Mouse (Mus musculus) hindbrain, embryonic 15.5 days (tissue): ENCODE measurements at regions not wholly inside any gene's neighbourhood (a gene's known extent, or its start where the extent isn't known, plus 50 kb on each side); places are given as distances from the start of the nearest gene placed in this dataset.
"Not testable (repeated sequence)": the region's sequence is repeated elsewhere in the genome, so short reads cannot be mapped to it uniquely, and the experiment has no call there.

ENCODE experiments used
- ATAC-seq: fragments of 200-750 bp; cut with Nextera tagmentation; 2 replicates; pipeline ENCODE4 v1.8.0; 2017; ENCODE audit warnings: low read depth, moderate number of reproducible peaks, moderate TSS enrichment; ENCODE audit not compliant: low FRiP score
- H3K27ac ChIP-seq: fragments of 300-500 bp; sonication (generic); replicated peaks from 2 replicates; pipeline ENCODE4 v1.5.1; 2015; ENCODE audit warnings: mild to moderate bottlenecking, inconsistent platforms
- H3K27me3 ChIP-seq: fragments of 300-500 bp; sonication (generic); 2 replicates; pipeline ENCODE4 v1.6.1; 2015; ENCODE audit warnings: control low read depth, inconsistent platforms
- H3K36me3 ChIP-seq: fragments of 300-500 bp; sonication (generic); 2 replicates; pipeline ENCODE4 v1.6.1; 2015; ENCODE audit warnings: control low read depth, inconsistent platforms
- H3K4me1 ChIP-seq: fragments of 300-500 bp; sonication (generic); replicated peaks from 2 replicates; pipeline ENCODE4 v1.6.1; 2015; ENCODE audit warnings: control low read depth, inconsistent platforms
- H3K4me2 ChIP-seq: fragments of 300-500 bp; sonication (generic); 2 replicates; pipeline ENCODE4 v1.6.1; 2015; ENCODE audit warnings: moderate library complexity, mild to moderate bottlenecking, inconsistent platforms
- H3K4me3 ChIP-seq: fragments of 300-500 bp; sonication (generic); 2 replicates; pipeline ENCODE4 v1.5.1; 2015; ENCODE audit warnings: mild to moderate bottlenecking, inconsistent platforms
- H3K9ac ChIP-seq: fragments of 300-500 bp; sonication (generic); 2 replicates; pipeline ENCODE4 v1.6.1; 2015; ENCODE audit warnings: inconsistent platforms
- H3K9me3 ChIP-seq: fragments of 300-500 bp; sonication (generic); 2 replicates; pipeline ENCODE4 v1.6.1; 2016; ENCODE audit warnings: control low read depth, inconsistent platforms
- WGBS: fragments of 180-500 bp; shearing (Covaris S2); methylation state at CpG from one replicate; pipeline ENCODE4 v1.1.7; 2015; 5-methylcytosine and 5-hydroxymethylcytosine counted together

GRCm38 (mm10) chr10:118960076-118960475 lies 90.1 kb upstream of the Dyrk2 start:
- Histone ChIP-seq H3K4me1 (peaks cover 17% of the 10 kb centered on the region), H3K9me3 (no peaks in the 10 kb centered on the region), H3K27me3 (0 out of 2 replicates have a peak, but pooled peaks cover 3% of the 10 kb centered on the region), H3K27ac (no peak overlapping the region), H3K9ac (no peak overlapping the region), H3K36me3 (no peaks in the 10 kb centered on the region), H3K4me3 (no peak overlapping the region), H3K4me2 (no peak overlapping the region)
- 44% methylated on average over 6 of the region's 6 CpGs for WGBS
- ATAC-seq: no peak

DNA sequence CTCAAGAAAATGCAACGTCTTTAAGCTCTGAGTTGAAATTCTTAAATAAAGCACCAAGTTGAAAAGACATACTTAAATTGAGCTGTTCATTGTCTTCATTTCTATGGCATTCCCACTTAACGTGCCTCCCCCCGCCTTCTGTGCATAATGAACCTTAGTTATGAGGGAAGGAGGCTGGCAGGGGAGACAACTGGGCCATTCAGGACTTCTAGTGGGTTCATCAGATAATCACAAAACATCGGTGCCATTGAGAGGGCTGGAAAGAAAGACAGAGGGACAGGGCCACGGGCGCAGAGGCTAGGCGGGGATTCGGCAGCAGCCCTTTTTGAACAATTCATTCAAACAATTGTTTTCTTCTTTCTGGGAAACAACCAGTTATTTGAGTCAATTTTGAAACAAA lies 89.6 kb upstream of the Dyrk2 start:
- 17% methylated on average over 8 of the region's 8 CpGs for WGBS
- no peak overlapping the region for H3K27ac ChIP-seq
- ATAC-seq: no peak
- H3K27me3 ChIP-seq: 0 out of 2 replicates have a peak, but pooled peaks cover 3% of the 10 kb centered on the region
- no peak overlapping the region for H3K4me3 ChIP-seq
- no peaks in the 10 kb centered on the region for H3K9me3 ChIP-seq
- no peaks in the 10 kb centered on the region for H3K36me3 ChIP-seq
- no peak overlapping the region for H3K9ac ChIP-seq
- H3K4me1 ChIP-seq: peaks cover 17% of the 10 kb centered on the region
- no peak overlapping the region for H3K4me2 ChIP-seq

DNA sequence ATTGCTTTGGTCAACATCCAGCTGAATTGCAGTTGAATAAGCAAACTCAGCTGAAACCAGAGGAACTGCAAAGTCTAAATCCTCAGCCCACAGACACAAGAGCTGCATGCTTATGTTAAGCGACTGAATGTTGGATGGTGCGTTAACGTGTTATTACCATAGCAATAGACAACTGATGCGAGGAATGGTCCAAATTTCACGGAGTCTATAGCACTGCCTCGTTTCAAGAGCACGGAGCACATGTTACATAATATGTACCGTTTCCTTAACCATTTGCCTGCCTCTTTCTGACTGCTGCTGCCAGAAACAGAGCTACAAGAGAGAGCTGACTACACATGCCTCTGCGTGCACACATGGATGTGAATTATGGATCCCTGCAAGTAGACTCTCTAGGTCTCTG lies 86.3 kb upstream of the Dyrk2 start:
- no peak overlapping the region for H3K4me3 ChIP-seq
- H3K36me3 ChIP-seq: no peaks in the 10 kb centered on the region
- H3K27ac ChIP-seq: no peak overlapping the region
- H3K4me2 ChIP-seq: no peak overlapping the region
- no peak for ATAC-seq
- 52% methylated on average over 9 of the region's 9 CpGs for WGBS
- peaks cover 9% of the 10 kb centered on the region for H3K4me1 ChIP-seq
- no peak overlapping the region for H3K9ac ChIP-seq
- 0 out of 2 replicates have a peak, but pooled peaks cover 3% of the 10 kb centered on the region for H3K27me3 ChIP-seq
- no peaks in the 10 kb centered on the region for H3K9me3 ChIP-seq

DNA sequence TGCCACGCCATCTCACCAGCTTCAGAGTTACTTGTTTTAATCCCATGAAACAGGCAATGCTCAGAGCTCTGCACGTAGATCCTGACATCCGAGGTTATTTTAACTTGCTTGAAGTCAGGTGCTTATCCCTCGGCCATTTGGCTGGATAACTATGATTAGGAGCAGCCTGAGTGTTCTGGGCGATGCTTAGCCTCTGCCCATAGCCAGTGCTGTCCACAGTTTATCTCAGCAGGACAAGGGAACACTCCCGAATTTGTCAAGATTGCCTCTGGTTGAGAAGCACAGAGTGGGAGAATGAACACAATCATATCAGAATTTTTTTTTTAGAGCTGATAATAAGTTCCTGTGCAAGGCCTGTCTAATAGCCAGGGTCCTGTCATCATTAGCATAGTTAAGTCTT lies 83.4 kb upstream of the Dyrk2 start:
- no peak overlapping the region for H3K4me3 ChIP-seq
- no peaks in the 10 kb centered on the region for H3K36me3 ChIP-seq
- H3K27ac ChIP-seq: no peak overlapping the region
- H3K9ac ChIP-seq: no peak overlapping the region
- H3K9me3 ChIP-seq: no peaks in the 10 kb centered on the region
- no peaks in the 10 kb centered on the region for H3K4me1 ChIP-seq
- WGBS: 93% methylated on average over 6 of the region's 6 CpGs
- 0 out of 2 replicates have a peak, but pooled peaks cover 3% of the 10 kb centered on the region for H3K27me3 ChIP-seq
- ATAC-seq: no peak
- H3K4me2 ChIP-seq: no peak overlapping the region

- Histone ChIP-seq H3K36me3 (no peaks in the 10 kb centered on the region), H3K4me1 (no peaks in the 10 kb centered on the region), H3K27me3 (0 out of 2 replicates have a peak, but pooled peaks cover 3% of the 10 kb centered on the region), H3K9ac (no peak overlapping the region), H3K9me3 (no peaks in the 10 kb centered on the region), H3K27ac (no peak overlapping the region), H3K4me3 (no peak overlapping the region), H3K4me2 (no peak overlapping the region)
- no peak for ATAC-seq
- WGBS: 78% methylated on average over 9 of the region's 9 CpGs
These were observed 82.7 kb upstream of the Dyrk2 start for GRCm38 (mm10) chr10:118952756-118953155.

- Histone ChIP-seq H3K4me2 (no peak overlapping the region), H3K9ac (no peak overlapping the region), H3K27ac (no peak overlapping the region), H3K27me3 (no peaks in the 10 kb centered on the region), H3K36me3 (no peaks in the 10 kb centered on the region), H3K4me3 (no peak overlapping the region), H3K9me3 (no peaks in the 10 kb centered on the region), H3K4me1 (no peaks in the 10 kb centered on the region)
- ATAC-seq: no peak
- 92% methylated on average over 6 of the region's 6 CpGs for WGBS
These were observed 77.7 kb upstream of the Dyrk2 start for GRCm38 (mm10) chr10:118947724-118948123.

DNA sequence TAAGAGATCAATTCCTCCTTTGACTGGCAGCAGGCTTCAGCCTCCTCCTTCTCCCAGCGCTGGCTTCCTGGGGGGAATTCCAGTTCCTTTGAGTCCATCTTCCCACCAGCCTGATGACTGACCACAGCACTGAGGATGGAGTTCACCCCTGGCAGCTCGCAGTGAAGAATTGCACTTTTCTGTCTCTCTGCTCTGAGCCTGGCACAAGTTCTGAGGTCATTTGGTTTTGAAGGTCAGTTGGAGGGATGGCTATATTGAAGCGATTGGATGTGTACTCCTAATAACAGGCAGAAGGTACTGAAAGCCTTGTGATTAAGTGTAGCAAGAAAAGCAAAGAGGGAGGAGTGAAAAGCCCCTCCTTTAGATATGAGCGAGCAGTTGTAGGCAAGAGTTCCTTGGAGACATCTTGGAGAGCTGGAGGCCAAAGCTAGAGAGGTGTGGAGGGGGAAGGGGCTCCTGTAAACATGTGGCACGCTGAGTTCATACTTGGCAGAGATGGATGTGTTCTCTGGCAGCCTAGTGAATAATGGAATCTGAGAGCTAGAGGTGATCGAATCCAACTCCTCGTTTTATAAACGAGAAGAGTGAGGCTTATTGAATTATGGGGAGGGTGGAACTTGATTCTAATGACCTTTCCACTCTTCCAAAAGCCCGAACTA lies 77.1 kb upstream of the Dyrk2 start:
- H3K4me3 ChIP-seq: no peak overlapping the region
- no peak overlapping the region for H3K9ac ChIP-seq
- ATAC-seq: no peak
- no peak overlapping the region for H3K4me2 ChIP-seq
- no peaks in the 10 kb centered on the region for H3K36me3 ChIP-seq
- H3K9me3 ChIP-seq: no peaks in the 10 kb centered on the region
- no peaks in the 10 kb centered on the region for H3K4me1 ChIP-seq
- no peak overlapping the region for H3K27ac ChIP-seq
- 69% methylated on average over 9 of the region's 9 CpGs for WGBS
- H3K27me3 ChIP-seq: no peaks in the 10 kb centered on the region

DNA sequence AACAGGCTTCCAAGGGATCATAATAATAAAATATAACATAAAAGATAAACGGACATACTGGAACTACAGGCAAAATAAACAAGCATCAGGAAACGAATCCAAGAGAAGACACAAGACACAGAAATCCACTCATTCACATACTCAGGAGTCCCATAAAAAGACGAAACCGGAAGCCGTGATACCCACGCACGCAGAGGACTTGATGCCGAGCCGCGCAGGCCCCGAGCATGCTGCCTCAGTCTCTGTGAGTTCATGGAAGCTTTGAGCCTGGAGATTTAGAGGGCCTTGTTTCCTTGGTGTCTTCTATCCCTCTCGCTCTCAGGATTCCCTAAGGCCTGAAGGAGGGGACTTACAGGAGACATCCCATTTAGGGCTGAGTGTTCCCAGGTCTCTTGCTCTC lies 57.3 kb upstream of the Dyrk2 start:
- 89% methylated on average over 12 of the region's 12 CpGs for WGBS
- Histone ChIP-seq H3K27ac (no peak overlapping the region), H3K4me2 (no peak overlapping the region), H3K36me3 (no peaks in the 10 kb centered on the region), H3K4me3 (no peak overlapping the region), H3K9me3 (no peaks in the 10 kb centered on the region), H3K27me3 (no peaks in the 10 kb centered on the region), H3K9ac (no peak overlapping the region), H3K4me1 (no peaks in the 10 kb centered on the region)
- no peak for ATAC-seq

- H3K4me1 ChIP-seq: no peaks in the 10 kb centered on the region
- 73% methylated on average over 15 of the region's 15 CpGs for WGBS
- no peak overlapping the region for H3K9ac ChIP-seq
- no peak overlapping the region for H3K27ac ChIP-seq
- no peaks in the 10 kb centered on the region for H3K36me3 ChIP-seq
- ATAC-seq: no peak
- H3K4me2 ChIP-seq: no peak overlapping the region
- no peaks in the 10 kb centered on the region for H3K27me3 ChIP-seq
- no peaks in the 10 kb centered on the region for H3K9me3 ChIP-seq
- no peak overlapping the region for H3K4me3 ChIP-seq
These were observed 53.6 kb upstream of the Dyrk2 start for GRCm38 (mm10) chr10:118923473-118924185.

GRCm38 (mm10) chr10:118922120-118922519 lies 52.1 kb upstream of the Dyrk2 start:
- not testable (repeated sequence) for H3K4me2 ChIP-seq, H3K9ac ChIP-seq, H3K27me3 ChIP-seq, H3K4me3 ChIP-seq, H3K4me1 ChIP-seq, H3K27ac ChIP-seq, H3K9me3 ChIP-seq, H3K36me3 ChIP-seq, ATAC-seq
